Mouse (Mus musculus) ovary, postnatal 14 days (tissue): ENCODE measurements around the gene Plekhh2.
"Not testable (repeated sequence)": the region's sequence is repeated elsewhere in the genome, so short reads cannot be mapped to it uniquely, and the experiment has no call there.

Experiments
- DNase-seq: peaks from one replicate; pipeline ENCODE4 v3.0.0; 2022; ENCODE audit warnings: low spot score

Plekhh2 gene

DNA sequence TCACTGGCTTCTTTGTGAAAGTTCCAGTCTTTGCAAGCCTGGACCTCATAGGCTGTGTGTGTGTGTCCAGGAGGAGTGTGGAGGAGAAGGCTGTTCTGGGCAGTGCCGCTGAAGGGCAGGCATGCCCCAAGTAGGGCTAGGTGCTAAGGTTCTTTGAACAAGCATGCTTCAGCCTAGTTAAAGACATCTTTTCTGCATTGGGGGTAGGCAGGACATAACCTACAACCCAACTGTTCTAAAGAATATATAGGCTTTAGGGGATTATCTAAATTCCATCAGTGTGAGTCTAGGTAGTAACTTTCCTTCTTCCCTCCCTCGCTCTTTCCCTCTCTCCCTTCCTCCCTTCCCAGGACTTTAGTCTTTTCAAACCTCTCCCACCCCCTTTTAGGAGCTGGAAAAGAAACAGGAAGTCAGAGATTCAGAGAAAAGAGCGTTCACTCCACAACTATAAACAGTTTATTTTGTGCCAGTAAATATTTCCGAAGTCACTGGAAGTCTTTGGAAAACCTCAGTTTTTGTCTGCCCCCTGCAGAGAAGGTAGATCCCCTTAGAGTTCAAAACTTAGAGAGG, 906 bp downstream of the Plekhh2 start:
- DNase-seq, result no peak

DNA sequence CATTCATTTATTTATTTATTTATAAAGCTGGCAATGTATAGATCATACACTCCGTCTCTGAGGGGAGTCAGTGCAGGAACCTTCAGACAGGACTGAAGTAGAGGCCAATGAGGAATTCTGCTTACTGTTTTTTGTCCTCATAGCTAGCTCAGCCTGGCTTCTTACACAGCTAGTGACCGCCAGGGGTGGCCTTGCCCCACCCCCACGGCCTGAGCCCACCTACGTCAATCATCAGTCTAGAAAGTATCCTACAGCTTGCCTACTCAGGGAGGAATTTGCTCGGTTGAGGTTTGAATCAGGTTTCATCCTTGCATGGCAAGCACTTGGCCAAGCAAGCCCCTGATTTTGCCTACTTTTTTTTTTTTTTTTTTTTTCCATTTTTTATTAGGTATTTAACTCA, 4.2 kb downstream of the Plekhh2 start:
- no peak for DNase-seq

DNA sequence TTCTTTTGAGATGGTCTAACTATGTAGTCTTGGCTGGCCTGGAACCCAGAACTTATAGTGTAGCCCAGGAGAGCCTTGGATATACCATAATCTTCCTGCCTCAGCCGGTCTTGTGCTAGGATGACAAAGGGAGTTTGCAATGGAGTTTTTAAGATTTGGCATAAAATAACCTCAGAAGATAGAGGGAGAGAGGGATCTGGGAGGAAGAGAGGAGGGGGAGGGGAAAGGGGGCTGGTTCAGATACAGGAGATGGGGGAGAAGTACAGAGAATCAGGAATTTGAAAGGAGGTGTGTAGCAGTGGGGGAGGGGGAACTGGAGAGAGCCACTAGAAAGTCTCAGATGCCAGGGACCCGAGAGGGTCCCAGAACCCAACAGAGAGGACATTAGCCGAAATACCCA, 7.7 kb downstream of the Plekhh2 start:
- no peak for DNase-seq

DNA sequence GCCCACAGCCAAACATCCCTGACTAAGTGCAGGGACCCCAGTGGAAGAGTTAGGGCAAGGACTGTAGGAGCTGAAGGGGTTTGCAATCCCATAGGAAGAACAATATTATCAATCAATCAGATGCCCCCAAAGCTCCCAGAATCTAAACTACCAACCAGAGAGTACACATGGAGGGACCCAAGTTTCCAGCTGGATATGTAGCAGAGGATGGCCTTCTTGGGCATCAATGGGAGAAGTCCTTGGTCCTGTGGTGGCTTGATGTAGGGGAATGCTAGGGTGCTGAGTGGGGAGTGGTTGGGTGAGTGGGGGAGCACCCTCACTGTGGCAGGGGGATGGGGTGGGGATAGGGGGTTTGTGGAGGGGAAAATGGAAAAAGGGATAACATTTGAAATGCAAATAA, 8.4 kb downstream of the Plekhh2 start:
- no peak for DNase-seq

DNA sequence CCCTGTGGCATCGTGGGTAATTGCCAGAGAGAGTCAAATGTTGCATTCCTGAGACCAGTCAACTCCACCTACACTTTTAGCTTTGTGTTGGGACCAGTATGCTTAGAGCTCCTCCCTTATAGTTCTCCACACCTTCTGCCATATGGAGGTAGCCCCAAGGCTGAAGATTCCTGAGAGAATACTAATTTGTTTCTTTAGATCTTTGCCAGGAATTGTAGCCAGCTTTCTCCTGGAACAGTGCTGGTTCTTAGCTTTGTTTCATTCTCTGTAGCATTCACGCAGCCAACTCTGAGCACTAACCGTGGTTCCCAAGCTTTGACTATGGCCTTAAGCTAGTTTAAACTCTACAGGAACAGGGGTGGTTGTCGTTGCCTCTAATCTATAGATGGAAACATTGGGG, 17.7 kb downstream of the Plekhh2 start:
- no peak for DNase-seq

DNA sequence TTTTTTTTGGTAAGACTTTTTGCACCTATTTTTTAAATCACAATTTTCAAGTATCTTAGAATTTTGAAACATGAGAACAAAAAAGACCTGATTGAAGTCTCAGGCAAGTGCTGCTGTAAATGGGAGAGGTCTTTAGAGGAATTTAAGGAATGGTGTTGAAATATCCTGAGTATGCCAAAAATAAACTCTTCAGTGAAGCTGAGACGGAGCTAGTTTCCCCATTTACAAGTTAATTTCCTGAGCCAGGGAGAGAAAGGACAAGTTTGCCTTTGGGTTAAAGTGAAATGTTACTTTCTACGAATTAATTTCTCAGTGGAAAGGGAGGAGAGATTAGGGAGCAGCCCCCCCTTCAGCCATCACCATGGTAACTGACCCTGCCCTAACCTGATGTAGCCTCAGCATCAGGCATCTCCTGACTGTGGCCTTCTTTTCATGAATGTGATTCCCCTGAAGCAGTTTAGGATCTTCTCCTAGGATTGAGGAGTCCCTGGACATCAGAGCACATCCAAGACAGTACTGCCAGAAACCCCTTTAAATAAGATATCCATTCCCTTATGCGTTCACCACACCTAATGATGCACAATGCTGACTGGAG, 18.6 kb downstream of the Plekhh2 start:
- no peak for DNase-seq

DNA sequence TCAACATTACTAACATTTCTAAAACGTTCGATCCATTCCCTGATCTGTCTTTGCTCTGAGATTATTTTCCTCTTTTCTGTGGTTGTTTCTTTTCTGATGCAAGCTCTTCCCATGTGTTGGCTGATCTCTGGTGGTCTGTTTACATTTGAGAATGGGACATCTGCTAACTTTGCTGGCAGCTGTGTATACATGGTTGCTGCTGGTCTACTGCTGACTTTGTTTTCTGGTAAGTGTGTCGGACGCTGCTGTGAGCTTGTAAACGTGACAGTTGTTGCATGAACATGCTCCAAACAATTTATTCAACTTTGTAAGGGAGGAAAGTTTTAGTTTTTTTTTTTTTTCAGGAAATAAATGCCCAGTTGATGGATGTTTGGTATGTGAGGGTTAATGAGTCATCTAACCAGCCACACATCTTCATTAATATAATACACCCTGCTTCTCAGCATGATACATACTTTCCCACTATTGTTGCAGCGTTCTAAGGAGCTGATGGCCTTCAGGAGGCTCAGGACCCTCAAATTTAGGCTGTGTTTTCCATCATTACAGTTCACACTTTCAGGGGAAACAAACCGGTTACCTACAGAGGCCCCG, 21.3 kb downstream of the Plekhh2 start:
- no peak for DNase-seq

DNA sequence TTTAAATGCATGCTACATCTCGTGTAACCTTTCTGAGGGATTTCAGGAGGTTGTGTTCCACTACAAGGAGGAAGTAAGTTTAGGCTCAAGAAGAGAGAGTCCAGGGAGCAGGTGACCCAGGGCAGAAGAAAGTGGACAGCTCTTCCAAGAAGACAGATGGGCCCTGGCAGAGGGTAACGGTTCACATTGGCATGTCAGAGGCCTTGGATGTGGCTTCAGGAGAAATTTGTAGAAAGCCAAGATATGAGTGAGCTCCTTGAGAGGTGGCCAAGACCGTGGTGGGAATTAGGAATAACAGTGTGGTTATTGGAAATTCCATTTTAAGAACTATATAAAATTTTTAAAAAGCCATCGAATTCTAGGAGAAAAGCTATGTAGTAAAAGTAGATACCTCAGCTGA, 22.1 kb downstream of the Plekhh2 start:
- no peak for DNase-seq

DNA sequence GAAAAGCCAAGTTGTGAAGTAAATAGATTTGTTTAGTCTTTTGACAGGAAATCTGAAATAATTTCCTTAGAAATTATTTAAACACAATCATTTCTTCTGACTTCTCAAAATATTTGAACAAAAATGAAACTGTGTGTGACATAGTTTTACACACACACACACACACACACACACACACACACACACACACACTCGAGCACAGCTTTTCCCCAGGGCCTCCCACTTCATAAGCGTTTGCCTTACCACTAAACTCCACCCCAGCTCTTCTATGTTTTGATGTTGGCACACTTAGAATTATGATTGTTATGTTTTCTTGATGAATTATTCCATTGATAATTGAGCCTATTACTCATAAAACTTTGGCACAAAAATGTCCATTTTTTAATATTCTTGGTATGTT, 22.9 kb downstream of the Plekhh2 start:
- DNase-seq, result no peak

DNA sequence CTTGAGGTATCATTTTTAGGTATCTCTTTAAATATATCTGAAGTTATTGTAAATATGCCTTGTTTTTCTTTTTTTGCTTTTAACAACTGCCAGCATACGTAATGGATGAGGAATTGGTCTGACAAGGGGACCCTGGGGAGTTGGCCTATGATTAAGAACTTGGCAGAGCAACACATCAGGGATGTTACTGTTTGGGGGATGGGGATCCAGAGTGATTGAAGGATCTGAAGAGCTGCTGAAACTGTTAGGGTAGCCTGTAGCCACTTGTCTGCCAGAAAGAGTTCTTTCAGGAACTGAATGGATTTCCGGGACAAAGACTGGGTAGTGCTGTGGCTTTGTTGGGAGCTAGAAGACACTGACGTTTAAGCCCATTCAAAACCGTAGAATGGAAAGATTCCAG, 23.5 kb downstream of the Plekhh2 start:
- DNase-seq, result no peak

DNA sequence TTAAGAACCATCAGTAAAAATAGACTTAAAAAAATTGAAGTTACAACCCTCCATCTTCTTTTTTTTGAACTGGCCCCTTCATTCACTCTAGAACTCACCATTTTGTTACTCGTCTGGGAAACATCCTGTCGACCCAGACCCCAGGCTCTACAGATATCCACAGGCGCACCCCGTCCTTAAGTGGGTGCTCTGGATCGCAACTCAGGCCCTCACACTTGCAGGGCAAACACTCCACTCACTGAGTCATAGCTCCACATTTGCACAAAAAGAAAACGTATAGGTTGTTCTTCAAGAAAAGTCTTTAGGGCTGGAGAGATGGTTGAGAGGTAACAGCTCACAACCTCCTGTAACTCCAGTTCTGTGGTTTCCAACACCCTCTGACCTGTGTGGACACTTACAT, 25.6 kb downstream of the Plekhh2 start:
- DNase-seq, result no peak

DNA sequence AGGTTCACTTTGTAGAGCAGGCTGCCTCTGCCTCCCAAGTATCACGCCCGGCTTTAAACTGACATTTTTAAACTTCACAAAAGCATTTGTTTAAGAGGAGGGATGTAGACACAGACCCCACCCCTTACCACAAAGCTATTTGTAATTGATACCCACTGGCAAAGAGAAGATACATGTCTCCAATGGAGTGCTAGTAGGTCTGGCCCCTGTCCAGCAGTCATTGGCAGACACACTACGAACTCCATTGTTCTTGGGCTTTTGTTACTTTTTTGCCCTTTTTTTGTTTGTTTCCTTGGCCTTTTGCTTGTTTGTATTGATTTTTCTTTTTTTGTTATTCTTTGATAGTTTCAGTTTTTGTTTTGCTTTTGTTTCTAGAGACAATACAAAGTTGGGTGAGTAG, 26.3 kb downstream of the Plekhh2 start:
- no peak for DNase-seq

DNA sequence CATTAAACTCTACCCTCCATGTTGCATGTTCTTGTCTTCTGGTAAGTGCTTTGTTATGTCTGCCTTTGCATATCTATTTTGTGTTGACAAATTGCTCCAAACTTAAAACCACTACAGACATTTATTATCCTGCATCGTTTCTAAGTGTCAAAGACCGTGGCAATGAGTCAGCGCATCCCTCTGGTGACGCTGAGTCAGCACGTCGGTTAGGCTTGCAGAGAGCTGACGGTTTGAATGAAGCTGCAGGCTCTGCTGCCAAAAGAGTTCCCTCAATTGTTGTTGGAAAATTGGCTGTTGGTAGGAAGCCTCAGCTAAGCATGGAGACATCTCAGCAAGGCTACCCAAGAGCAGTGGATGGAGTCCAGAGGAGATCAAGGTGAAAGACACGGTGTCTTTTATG, 28.9 kb downstream of the Plekhh2 start:
- DNase-seq, result no peak

DNA sequence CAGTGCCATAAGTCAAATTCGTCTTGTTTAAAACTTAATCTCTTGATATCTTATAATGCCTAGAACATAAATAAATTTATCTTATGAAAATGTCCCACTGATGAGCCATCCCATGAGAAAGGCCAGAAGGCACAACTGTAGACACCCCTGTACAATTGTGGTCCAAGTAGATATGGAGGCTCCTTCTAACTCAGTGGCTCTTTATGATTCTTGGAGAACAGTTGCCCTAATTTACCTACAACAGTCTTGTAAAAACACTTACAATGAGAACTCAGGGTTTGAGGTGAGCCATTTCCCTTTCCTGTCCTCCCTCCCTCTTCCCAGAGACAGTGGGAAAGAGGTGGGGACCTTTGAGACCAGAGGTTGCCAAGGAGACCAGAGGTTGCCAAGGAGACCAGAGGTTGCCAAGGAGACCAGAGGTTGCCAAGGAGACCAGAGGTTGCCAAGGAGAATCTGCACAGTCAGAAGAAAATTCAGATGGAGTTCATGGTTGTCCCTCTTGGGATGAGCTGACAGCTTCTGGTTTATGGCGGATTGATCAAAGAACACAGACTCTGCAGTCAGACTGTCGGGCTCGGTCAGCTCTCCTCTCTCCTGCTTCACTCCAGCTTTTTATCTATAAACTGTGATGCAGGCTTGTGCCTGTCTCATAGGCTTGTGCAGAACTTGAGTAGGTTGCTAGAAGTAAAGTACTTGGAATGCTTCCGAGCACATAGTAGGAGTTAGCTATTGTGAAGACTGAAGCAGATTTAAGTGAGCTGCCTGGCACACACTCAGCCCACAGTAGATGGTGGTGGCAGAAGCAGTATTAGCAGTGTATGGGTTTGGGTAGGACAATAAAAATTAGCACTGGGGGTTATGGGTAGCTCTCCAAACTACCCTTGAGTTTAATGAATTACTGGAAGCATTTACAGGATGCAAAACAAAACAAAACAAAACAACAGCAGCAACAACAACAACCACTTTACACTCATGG, 39.5 kb downstream of the Plekhh2 start:
- DNase-seq, result no peak

DNA sequence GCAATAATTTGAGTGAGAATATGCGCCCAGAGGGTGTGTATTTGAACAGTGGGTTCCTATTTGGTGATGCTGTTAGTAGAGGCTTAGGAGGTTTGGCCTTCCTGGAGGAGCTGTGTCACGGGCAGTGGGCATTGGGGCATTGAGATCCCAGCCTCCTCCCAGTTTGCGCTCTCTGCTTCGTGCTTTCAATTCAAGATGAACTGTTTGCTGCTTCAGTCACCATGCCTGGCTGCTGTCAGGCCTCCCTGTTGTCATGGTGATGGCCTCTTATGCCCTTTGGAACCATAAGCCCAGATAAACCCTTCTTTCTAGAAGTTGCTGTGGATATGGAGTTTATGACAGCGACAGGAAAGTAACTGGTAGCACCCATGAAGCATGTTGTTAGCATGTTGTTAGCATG, 40.5 kb downstream of the Plekhh2 start:
- no peak for DNase-seq

DNA sequence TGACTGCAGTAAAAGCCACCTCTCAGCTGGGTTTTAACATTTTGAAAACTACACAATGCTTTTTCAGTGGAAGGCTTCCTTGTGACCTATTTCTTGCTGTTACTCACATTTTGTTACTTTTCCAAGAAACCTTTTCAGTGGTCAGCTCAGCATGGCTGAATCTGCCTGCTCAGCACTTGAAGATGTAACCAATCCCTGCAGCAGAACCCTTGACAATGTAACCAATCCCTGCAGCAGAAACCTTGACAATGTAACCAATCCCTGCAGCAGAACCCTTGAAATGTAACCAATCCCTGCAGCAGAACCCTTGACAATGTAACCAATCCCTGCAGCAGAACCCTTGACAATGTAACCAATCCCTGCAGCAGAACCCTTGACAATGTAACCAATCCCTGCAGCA, 52.6 kb downstream of the Plekhh2 start:
- not testable (repeated sequence) for DNase-seq

DNA sequence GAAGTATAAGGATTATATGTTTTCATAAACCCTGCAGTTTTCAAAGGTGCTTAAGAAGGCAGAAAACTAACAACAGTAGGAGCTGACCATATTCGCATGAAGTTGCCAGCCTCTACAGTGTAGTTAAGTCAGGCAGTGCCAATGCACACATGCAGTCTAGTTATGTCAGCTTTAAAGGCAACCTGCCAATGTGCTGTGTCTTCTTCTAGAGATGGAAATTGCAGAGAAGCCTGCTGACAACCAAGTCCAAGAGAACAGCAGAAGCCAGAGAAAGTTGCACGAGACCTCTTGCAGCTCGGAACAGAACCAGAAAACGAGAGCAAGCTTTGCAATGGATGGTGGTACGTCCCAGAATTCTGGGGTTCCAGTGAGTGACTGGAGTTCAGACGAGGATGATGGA, 54.1 kb downstream of the Plekhh2 start:
- no peak for DNase-seq

DNA sequence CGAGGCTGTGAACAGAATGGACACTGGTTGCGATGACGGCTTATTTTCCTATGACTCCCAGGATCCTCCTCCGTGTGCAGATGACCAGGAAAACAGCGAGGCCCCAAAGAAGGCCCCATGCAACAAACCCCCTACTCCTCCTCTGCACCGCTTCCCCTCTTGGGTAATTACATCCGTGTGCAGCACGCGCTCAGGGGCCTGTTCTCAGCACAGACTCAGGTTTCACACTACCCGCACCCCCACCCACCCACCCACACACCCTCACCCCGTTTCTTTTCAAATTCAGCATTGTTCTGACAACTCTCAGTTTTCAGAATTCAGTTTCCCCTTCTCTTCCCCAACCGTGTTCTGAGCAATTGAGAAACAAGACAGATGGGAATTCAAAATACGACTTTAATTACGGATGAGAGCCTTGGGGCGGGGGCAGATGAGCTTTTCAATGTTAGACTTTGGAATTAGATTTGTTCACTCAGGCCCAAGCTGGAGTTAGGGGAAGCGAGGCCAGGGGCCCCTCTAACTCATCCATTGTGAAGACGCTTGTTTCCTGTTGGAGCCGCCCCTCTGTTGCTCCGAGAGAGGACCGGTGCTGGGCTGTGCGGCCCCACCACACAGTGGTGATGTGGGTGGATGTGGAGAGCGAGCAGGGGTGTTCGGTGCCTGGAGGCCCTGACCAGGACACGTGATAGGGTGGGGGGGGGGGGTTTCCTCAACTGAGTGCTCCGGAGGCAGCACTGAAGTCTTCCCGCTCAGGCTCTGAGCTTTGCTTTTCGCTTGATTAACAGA, 55.3 kb downstream of the Plekhh2 start:
- no peak for DNase-seq

DNA sequence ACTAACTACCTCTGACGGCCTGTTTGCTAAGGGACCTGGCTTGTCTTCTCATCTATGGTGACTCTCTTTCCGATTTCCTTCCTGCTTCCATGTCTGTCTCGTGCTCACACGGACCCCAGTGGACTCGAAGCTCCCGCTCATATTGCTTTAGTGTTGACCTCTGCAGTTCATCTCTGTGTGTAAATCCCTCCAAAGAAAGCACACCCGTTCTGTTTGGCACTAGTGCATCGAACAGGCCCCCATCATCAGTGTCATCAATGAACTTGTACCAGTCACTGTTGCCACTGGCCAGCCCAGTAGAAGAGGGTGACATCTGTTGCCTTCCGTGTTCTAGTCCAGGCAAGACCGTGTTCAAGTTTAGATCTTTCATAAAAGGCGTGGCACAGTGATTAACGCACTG, 57.1 kb downstream of the Plekhh2 start:
- no peak for DNase-seq

DNA sequence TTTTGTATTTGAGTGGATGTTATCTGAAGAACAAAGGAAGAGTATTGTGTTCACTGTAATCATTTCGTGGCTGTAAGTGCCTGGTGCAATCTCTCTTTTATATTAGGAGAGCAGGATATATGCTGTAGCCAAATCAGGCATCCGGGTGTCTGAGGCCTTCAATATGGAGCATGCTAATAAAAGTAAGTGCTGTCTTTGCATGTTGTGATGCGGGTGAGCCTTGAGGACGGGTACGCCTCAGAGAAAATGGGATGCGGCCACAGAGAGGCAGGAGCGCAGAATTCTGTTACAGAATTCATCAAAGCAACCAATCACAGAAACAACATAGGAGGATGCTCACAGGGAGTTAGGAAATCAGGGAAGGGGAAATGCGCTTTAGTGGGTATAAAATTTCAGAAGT, 58.1 kb downstream of the Plekhh2 start:
- no peak for DNase-seq

DNA sequence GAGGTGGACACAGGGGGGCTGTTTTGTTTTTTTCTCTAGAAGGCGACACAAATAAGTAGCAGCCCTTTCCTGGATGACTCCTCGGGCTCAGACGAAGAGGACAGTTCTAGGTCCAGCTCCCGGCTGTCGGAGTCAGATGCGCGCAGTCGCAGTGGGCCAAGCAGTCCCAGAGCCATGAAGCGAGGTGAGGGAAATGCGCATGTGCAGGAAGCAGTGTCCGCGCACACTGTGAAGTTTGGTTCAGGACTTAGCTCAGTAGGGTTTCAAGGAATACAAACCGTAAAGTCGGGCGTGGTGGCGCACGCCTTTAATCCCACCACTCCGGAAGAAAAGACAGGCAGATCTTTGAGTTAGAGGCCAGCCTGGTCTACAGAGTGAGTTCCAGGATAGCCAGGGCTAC, 59.9 kb downstream of the Plekhh2 start:
- no peak for DNase-seq

DNA sequence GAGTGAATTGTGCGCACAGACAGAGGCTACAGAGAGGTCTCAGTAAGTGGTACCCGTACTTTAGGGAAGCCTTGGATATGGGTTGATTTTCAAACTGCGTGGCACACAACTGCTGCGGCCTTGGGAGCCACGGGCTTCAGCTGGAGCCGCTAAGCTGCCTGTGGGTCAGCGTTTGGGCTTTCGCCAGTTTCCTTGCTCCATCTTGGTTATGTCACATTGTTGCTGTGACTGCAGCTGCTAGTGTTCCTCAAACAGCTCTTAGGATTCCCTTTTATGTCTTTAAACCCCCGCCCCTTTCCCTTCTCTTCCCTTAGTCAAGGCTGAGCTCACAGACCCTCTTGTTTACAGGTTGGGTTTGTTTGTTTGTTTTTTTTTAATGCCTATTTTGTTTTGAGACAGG, 61.6 kb downstream of the Plekhh2 start:
- DNase-seq, result no peak
